Mouse (Mus musculus) liver, adult 2 months (tissue): Measurements from ENCODE around the gene Zfp39.

Experiments
- CTCF ChIP-seq: fragments of 200-500 bp; IDR thresholded peaks from 2 replicates; pipeline ENCODE4 v1.5.1; 2011; ENCODE audit warnings: low read depth, low read length, control low read depth
- POLR2A ChIP-seq: fragments of 200-500 bp; IDR thresholded peaks from 2 replicates; pipeline ENCODE4 v1.6.1; 2011; ENCODE audit warnings: low read length, control low read depth; ENCODE audit not compliant: insufficient read depth; ENCODE audit errors: extremely low read depth

GRCm38 (mm10) chr11:58913776-58914175, 9.8 kb upstream of the Zfp39 start:
- TF ChIP-seq CTCF, result no peak
- no peak for TF ChIP-seq POLR2A
